Mouse (Mus musculus): ENCODE measurements at regions not wholly inside any gene's neighbourhood (a gene's known extent, or its start where the extent isn't known, plus 50 kb on each side); places are given as distances from the start of the nearest gene placed in this dataset.

- WGBS: over 99% methylated on average over 3 of the region's 3 CpGs
- Histone ChIP-seq H3K4me3 (ENCODE audit: control insufficient read depth, insufficient read depth, low read length) (no peak overlapping the region), H3K4me1 (replicated peaks; ENCODE audit: control insufficient read depth, insufficient read depth, low read length) (peaks cover 32% of the 10 kb centered on the region), H3K27ac (ENCODE audit: control insufficient read depth, insufficient read depth, low read length) (no peak overlapping the region), H3K36me3 (ENCODE audit: control insufficient read depth, insufficient read depth, low read length) (peaks cover 6% of the 10 kb centered on the region; the same call in 1 of the 2 replicates), H3K27me3 (ENCODE audit: control insufficient read depth, insufficient read depth, low read length) (no peaks in the 10 kb centered on the region)
- TF ChIP-seq CTCF (IDR thresholded peaks at IDR 0.05; ENCODE audit: borderline replicate concordance, control insufficient read depth, extremely low read depth, insufficient read depth, low read length, poor library complexity) (no peak), POLR2A (IDR thresholded peaks at IDR 0.05; ENCODE audit: control insufficient read depth, extremely low read depth, insufficient read depth, low read length, poor library complexity) (no peak)
- DNase-seq: no peak
These were observed 286.7 kb downstream of the Sox4 start for GRCm38 (mm10) chr13:28666832-28667231.

GRCm38 (mm10) chr13:28665150-28665549 lies 288.4 kb downstream of the Sox4 start:
- DNase-seq: no peak
- no peak overlapping the region for H3K27ac ChIP-seq (ENCODE audit: control insufficient read depth, insufficient read depth, low read length)
- H3K4me1 ChIP-seq (replicated peaks; ENCODE audit: control insufficient read depth, insufficient read depth, low read length): peaks cover 20% of the 10 kb centered on the region
- no peak overlapping the region for H3K4me3 ChIP-seq (ENCODE audit: control insufficient read depth, insufficient read depth, low read length)
- TF ChIP-seq POLR2A (IDR thresholded peaks at IDR 0.05; ENCODE audit: control insufficient read depth, extremely low read depth, insufficient read depth, low read length, poor library complexity): no peak
- H3K27me3 ChIP-seq (ENCODE audit: control insufficient read depth, insufficient read depth, low read length): no peaks in the 10 kb centered on the region
- peaks cover 6% of the 10 kb centered on the region; the same call in 1 of the 2 replicates for H3K36me3 ChIP-seq (ENCODE audit: control insufficient read depth, insufficient read depth, low read length)
- 88% methylated on average over 5 of the region's 5 CpGs for WGBS

GRCm38 (mm10) chr13:28664698-28665097 lies 288.8 kb downstream of the Sox4 start:
- TF ChIP-seq CTCF (IDR thresholded peaks at IDR 0.05; ENCODE audit: borderline replicate concordance, control insufficient read depth, extremely low read depth, insufficient read depth, low read length, poor library complexity) (no peak), POLR2A (IDR thresholded peaks at IDR 0.05; ENCODE audit: control insufficient read depth, extremely low read depth, insufficient read depth, low read length, poor library complexity) (no peak)
- DNase-seq: no peak
- Histone ChIP-seq H3K4me3 (ENCODE audit: control insufficient read depth, insufficient read depth, low read length) (no peak overlapping the region), H3K4me1 (replicated peaks; ENCODE audit: control insufficient read depth, insufficient read depth, low read length) (peaks cover 20% of the 10 kb centered on the region), H3K27ac (ENCODE audit: control insufficient read depth, insufficient read depth, low read length) (no peak overlapping the region), H3K36me3 (ENCODE audit: control insufficient read depth, insufficient read depth, low read length) (peaks cover 6% of the 10 kb centered on the region; the same call in 1 of the 2 replicates), H3K27me3 (ENCODE audit: control insufficient read depth, insufficient read depth, low read length) (no peaks in the 10 kb centered on the region)
- WGBS: 63% methylated on average over 4 of the region's 4 CpGs

GRCm38 (mm10) chr13:28663950-28664681 lies 289.4 kb downstream of the Sox4 start:
- WGBS: 39% methylated on average over 7 of the region's 7 CpGs
- peak; percentile 46 for DNase-seq
- H3K4me3 ChIP-seq (ENCODE audit: control insufficient read depth, insufficient read depth, low read length): no peak overlapping the region
- no peaks in the 10 kb centered on the region for H3K27me3 ChIP-seq (ENCODE audit: control insufficient read depth, insufficient read depth, low read length)
- H3K27ac ChIP-seq (ENCODE audit: control insufficient read depth, insufficient read depth, low read length): peak overlapping the region; percentile 38; the same call in 1 of the 2 replicates
- TF ChIP-seq POLR2A (IDR thresholded peaks at IDR 0.05; ENCODE audit: control insufficient read depth, extremely low read depth, insufficient read depth, low read length, poor library complexity) (no peak), CTCF (IDR thresholded peaks at IDR 0.05; ENCODE audit: borderline replicate concordance, control insufficient read depth, extremely low read depth, insufficient read depth, low read length, poor library complexity) (no peak)
- peaks cover 20% of the 10 kb centered on the region for H3K4me1 ChIP-seq (replicated peaks; ENCODE audit: control insufficient read depth, insufficient read depth, low read length)
- peaks cover 6% of the 10 kb centered on the region; the same call in 1 of the 2 replicates for H3K36me3 ChIP-seq (ENCODE audit: control insufficient read depth, insufficient read depth, low read length)

GRCm38 (mm10) chr13:28663459-28663858 lies 290.1 kb downstream of the Sox4 start:
- Histone ChIP-seq H3K36me3 (ENCODE audit: control insufficient read depth, insufficient read depth, low read length) (peaks cover 6% of the 10 kb centered on the region; the same call in 1 of the 2 replicates), H3K27ac (ENCODE audit: control insufficient read depth, insufficient read depth, low read length) (peak overlapping the region; percentile 62; the same call in 1 of the 2 replicates), H3K4me3 (ENCODE audit: control insufficient read depth, insufficient read depth, low read length) (no peak overlapping the region), H3K27me3 (ENCODE audit: control insufficient read depth, insufficient read depth, low read length) (no peaks in the 10 kb centered on the region), H3K4me1 (replicated peaks; ENCODE audit: control insufficient read depth, insufficient read depth, low read length) (peaks cover 20% of the 10 kb centered on the region)
- 10% methylated on average over 5 of the region's 5 CpGs for WGBS
- TF ChIP-seq CTCF (IDR thresholded peaks at IDR 0.05; ENCODE audit: borderline replicate concordance, control insufficient read depth, extremely low read depth, insufficient read depth, low read length, poor library complexity) (no peak), POLR2A (IDR thresholded peaks at IDR 0.05; ENCODE audit: control insufficient read depth, extremely low read depth, insufficient read depth, low read length, poor library complexity) (no peak)
- no peak for DNase-seq

GRCm38 (mm10) chr13:28662316-28662752 lies 291.2 kb downstream of the Sox4 start:
- WGBS: 89% methylated on average over 3 of the region's 3 CpGs
- no peak for DNase-seq

More at GRCm38 (mm10) chr13:28662316-28662752, 291.2 kb downstream of the Sox4 start:
- H3K4me3 ChIP-seq (ENCODE audit: control insufficient read depth, insufficient read depth, low read length): no peak overlapping the region
- no peak overlapping the region for H3K27ac ChIP-seq (ENCODE audit: control insufficient read depth, insufficient read depth, low read length)
- no peaks in the 10 kb centered on the region for H3K27me3 ChIP-seq (ENCODE audit: control insufficient read depth, insufficient read depth, low read length)
- H3K36me3 ChIP-seq (ENCODE audit: control insufficient read depth, insufficient read depth, low read length): no peaks in the 10 kb centered on the region
- peaks cover 20% of the 10 kb centered on the region for H3K4me1 ChIP-seq (replicated peaks; ENCODE audit: control insufficient read depth, insufficient read depth, low read length)
- TF ChIP-seq POLR2A (IDR thresholded peaks at IDR 0.05; ENCODE audit: control insufficient read depth, extremely low read depth, insufficient read depth, low read length, poor library complexity): no peak
- TF ChIP-seq CTCF (IDR thresholded peaks at IDR 0.05; ENCODE audit: borderline replicate concordance, control insufficient read depth, extremely low read depth, insufficient read depth, low read length, poor library complexity): no peak

Data from thymus, adult 2 months (tissue).